Mouse (Mus musculus): ENCODE measurements around the gene Ankrd45. TPM values are rescaled to one million over a fixed set of nuclear protein-coding genes. Genes with fewer than 3 reads are reported as not detected.
"Not testable (repeated sequence)": the region's sequence is repeated elsewhere in the genome, so short reads cannot be mapped to it uniquely, and the experiment has no call there.

The Ankrd45 gene
- polyA plus RNA-seq, 1 experiment from 2014 or later: 24.4 TPM

GRCm38 (mm10) chr1:161143216-161143615 is 725 bp downstream of the Ankrd45 start:
- WGBS: 84% methylated on average over 7 of the region's 7 CpGs
- no peak overlapping the region for H3K27ac ChIP-seq (replicated peaks)
- peak overlapping the region; percentile 87 for H3K4me2 ChIP-seq
- H3K9ac ChIP-seq (replicated peaks): no peak overlapping the region
- no peaks in the 10 kb centered on the region for H3K9me3 ChIP-seq (replicated peaks)
- H3K27me3 ChIP-seq (replicated peaks): no peaks in the 10 kb centered on the region
- H3K4me3 ChIP-seq (replicated peaks): peak overlapping the region; percentile 56
- peaks cover 7% of the 10 kb centered on the region; the same call in 1 of the 2 replicates for H3K4me1 ChIP-seq
- no peak for ATAC-seq (ENCODE audit: low FRiP score)
- no peaks in the 10 kb centered on the region for H3K36me3 ChIP-seq

DNA sequence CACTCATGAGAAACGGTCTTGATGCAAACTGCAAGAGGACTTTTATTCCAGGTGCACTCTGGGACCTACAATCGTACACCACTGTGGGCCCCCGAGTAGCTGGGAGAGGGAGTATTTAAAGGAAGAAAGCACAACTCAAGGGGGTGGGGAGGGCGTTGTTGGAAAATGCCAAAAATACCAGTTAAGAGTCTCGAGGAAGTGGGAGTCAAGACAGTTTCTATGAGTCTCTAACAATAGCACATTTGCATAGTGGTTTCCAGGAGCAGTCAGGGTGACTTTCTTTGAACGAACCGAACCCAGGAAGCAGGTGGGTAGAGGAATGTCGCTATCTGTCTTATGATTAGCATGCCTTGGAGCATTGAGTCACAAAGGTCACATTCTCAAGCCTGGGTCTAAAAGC is 3.1 kb downstream of the Ankrd45 start:
- not testable (repeated sequence) for H3K27me3 ChIP-seq (replicated peaks); H3K27ac ChIP-seq (replicated peaks); H3K9ac ChIP-seq (replicated peaks); H3K4me1 ChIP-seq; H3K4me2 ChIP-seq; H3K9me3 ChIP-seq (replicated peaks); H3K36me3 ChIP-seq; H3K4me3 ChIP-seq (replicated peaks); ATAC-seq (ENCODE audit: low FRiP score)
- 88% methylated on average over 8 of the region's 8 CpGs for WGBS

DNA sequence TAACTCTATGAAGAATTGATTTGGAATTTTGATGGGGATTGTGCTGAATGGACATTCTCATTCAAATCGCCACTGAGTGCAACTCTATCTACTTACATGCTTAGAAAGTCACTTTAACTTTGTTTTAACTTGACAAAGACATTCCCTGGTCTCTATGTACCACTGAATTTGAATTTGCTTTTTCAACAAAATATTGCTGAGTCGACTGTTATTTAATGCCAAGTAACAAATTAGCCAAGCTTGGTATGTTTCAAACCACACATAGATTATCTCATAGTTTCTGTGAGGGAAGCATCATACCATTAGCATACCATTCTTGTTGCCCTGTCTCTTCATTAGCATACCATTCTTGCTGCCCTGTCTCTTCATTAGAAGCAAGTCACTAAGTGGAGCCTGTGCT is 5.4 kb downstream of the Ankrd45 start:
- H3K27me3 ChIP-seq (replicated peaks): no peaks in the 10 kb centered on the region
- H3K9ac ChIP-seq (replicated peaks): no peak overlapping the region
- WGBS: 81% methylated on average over 2 of the region's 2 CpGs
- H3K4me3 ChIP-seq (replicated peaks): no peak overlapping the region
- H3K9me3 ChIP-seq (replicated peaks): no peaks in the 10 kb centered on the region
- H3K27ac ChIP-seq (replicated peaks): no peak overlapping the region
- H3K4me2 ChIP-seq: no peak overlapping the region
- ATAC-seq (ENCODE audit: low FRiP score): no peak
- peaks cover under 1% of the 10 kb centered on the region; the same call in 1 of the 2 replicates for H3K4me1 ChIP-seq
- H3K36me3 ChIP-seq: no peaks in the 10 kb centered on the region

- no peak overlapping the region for H3K27ac ChIP-seq (replicated peaks)
- no peaks in the 10 kb centered on the region for H3K27me3 ChIP-seq (replicated peaks)
- 75% methylated on average over 6 of the region's 6 CpGs for WGBS
- no peak for ATAC-seq (ENCODE audit: low FRiP score)
- H3K9ac ChIP-seq (replicated peaks): no peak overlapping the region
- H3K4me2 ChIP-seq: no peak overlapping the region
- no peak overlapping the region for H3K4me3 ChIP-seq (replicated peaks)
- H3K36me3 ChIP-seq: no peaks in the 10 kb centered on the region
- no peaks in the 10 kb centered on the region for H3K9me3 ChIP-seq (replicated peaks)
- H3K4me1 ChIP-seq: no peaks in the 10 kb centered on the region
These were observed 8.6 kb downstream of the Ankrd45 start for GRCm38 (mm10) chr1:161151098-161151497.

- Histone ChIP-seq H3K4me2 (no peak overlapping the region), H3K36me3 (no peaks in the 10 kb centered on the region), H3K27ac (replicated peaks) (no peak overlapping the region), H3K27me3 (replicated peaks) (no peaks in the 10 kb centered on the region), H3K4me3 (replicated peaks) (no peak overlapping the region), H3K4me1 (no peaks in the 10 kb centered on the region), H3K9me3 (replicated peaks) (no peaks in the 10 kb centered on the region), H3K9ac (replicated peaks) (no peak overlapping the region)
- ATAC-seq (ENCODE audit: low FRiP score): no peak
- WGBS: 90% methylated on average over 10 of the region's 10 CpGs
These were observed 14.1 kb downstream of the Ankrd45 start for GRCm38 (mm10) chr1:161156546-161156945.

GRCm38 (mm10) chr1:161159214-161159613 is 16.7 kb downstream of the Ankrd45 start, which contains the start of gene Tex50:
Tex50 (minus strand) TSS chr1:161159314.
- ATAC-seq (ENCODE audit: low FRiP score): no peak
- Histone ChIP-seq H3K9ac (replicated peaks) (no peak within 1 kb of the TSS), H3K4me1 (no peaks in the 10 kb centered on the region), H3K4me2 (no peak within 1 kb of the TSS), H3K27me3 (replicated peaks) (no peaks in the 10 kb centered on the region), H3K27ac (replicated peaks) (no peak within 1 kb of the TSS), H3K9me3 (replicated peaks) (no peaks in the 10 kb centered on the region), H3K36me3 (peaks cover 4% of the 10 kb centered on the region; the same call in 1 of the 2 replicates), H3K4me3 (replicated peaks) (no peak within 1 kb of the TSS)
- WGBS: 89% methylated on average over 3 of the region's 3 CpGs

GRCm38 (mm10) chr1:161160266-161160665 is 17.8 kb downstream of the Ankrd45 start:
- 70% methylated on average over 4 of the region's 4 CpGs for WGBS

GRCm38 (mm10) chr1:161170651-161171050 is 28.2 kb downstream of the Ankrd45 start:
- ATAC-seq (ENCODE audit: low FRiP score): peak; percentile 95

More at GRCm38 (mm10) chr1:161160266-161160665, 17.8 kb downstream of the Ankrd45 start:
- H3K4me1 ChIP-seq: no peaks in the 10 kb centered on the region
- no peak overlapping the region for H3K9ac ChIP-seq (replicated peaks)
- H3K27ac ChIP-seq (replicated peaks): no peak overlapping the region
- no peaks in the 10 kb centered on the region for H3K27me3 ChIP-seq (replicated peaks)
- no peaks in the 10 kb centered on the region for H3K9me3 ChIP-seq (replicated peaks)
- peaks cover 4% of the 10 kb centered on the region; the same call in 1 of the 2 replicates for H3K36me3 ChIP-seq
- no peak overlapping the region for H3K4me2 ChIP-seq
- ATAC-seq (ENCODE audit: low FRiP score): no peak
- no peak overlapping the region for H3K4me3 ChIP-seq (replicated peaks)

GRCm38 (mm10) chr1:161180674-161181073 is 38.2 kb downstream of the Ankrd45 start:
- no peak for ATAC-seq (ENCODE audit: low FRiP score)
- no peak overlapping the region for H3K4me3 ChIP-seq (replicated peaks)
- no peak overlapping the region for H3K4me2 ChIP-seq
- H3K4me1 ChIP-seq: no peaks in the 10 kb centered on the region
- no peak overlapping the region for H3K9ac ChIP-seq (replicated peaks)
- no peaks in the 10 kb centered on the region for H3K36me3 ChIP-seq
- H3K27me3 ChIP-seq (replicated peaks): no peaks in the 10 kb centered on the region
- no peak overlapping the region for H3K27ac ChIP-seq (replicated peaks)
- H3K9me3 ChIP-seq (replicated peaks): no peaks in the 10 kb centered on the region
- WGBS: 56% methylated on average over 8 of the region's 8 CpGs

More at GRCm38 (mm10) chr1:161170651-161171050, 28.2 kb downstream of the Ankrd45 start:
- no peaks in the 10 kb centered on the region for H3K9me3 ChIP-seq (replicated peaks)
- H3K27ac ChIP-seq (replicated peaks): no peak overlapping the region
- H3K4me3 ChIP-seq (replicated peaks): peak overlapping the region; percentile 58
- H3K36me3 ChIP-seq: no peaks in the 10 kb centered on the region
- peaks cover 27% of the 10 kb centered on the region for H3K27me3 ChIP-seq (replicated peaks)
- peaks cover 5% of the 10 kb centered on the region for H3K4me1 ChIP-seq
- H3K9ac ChIP-seq (replicated peaks): peak overlapping the region; percentile 66
- WGBS: 2% methylated on average over 40 of the region's 40 CpGs
- peak overlapping the region; percentile 90 for H3K4me2 ChIP-seq

- no peak overlapping the region for H3K27ac ChIP-seq (replicated peaks)
- no peaks in the 10 kb centered on the region for H3K4me1 ChIP-seq
- H3K4me2 ChIP-seq: no peak overlapping the region
- H3K9me3 ChIP-seq (replicated peaks): no peaks in the 10 kb centered on the region
- 87% methylated on average over 9 of the region's 9 CpGs for WGBS
- H3K4me3 ChIP-seq (replicated peaks): no peak overlapping the region
- H3K9ac ChIP-seq (replicated peaks): no peak overlapping the region
- no peaks in the 10 kb centered on the region for H3K36me3 ChIP-seq
- ATAC-seq (ENCODE audit: low FRiP score): no peak
- H3K27me3 ChIP-seq (replicated peaks): no peaks in the 10 kb centered on the region
These were observed 39.9 kb downstream of the Ankrd45 start for GRCm38 (mm10) chr1:161182386-161182785.

DNA sequence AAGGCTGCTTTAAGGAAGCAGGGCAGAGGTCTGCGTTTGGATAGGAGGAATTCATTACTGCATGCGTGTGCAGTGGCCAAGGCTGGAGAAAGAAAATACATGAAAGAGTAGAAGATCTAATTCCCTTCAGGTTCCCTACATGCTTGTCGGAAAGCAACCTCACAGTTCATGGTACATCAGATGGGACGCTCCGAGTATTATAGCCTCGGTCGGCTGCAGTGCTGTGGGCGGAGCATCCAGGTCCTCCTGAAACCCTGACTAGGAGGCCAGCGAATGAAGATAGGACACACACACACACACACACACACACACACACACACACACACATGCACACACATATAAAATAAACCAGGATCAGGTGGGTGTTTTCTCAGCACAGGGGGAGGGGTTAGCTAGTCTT is 41.2 kb downstream of the Ankrd45 start:
- Histone ChIP-seq H3K9me3 (replicated peaks) (no peaks in the 10 kb centered on the region), H3K9ac (replicated peaks) (no peak overlapping the region), H3K27ac (replicated peaks) (no peak overlapping the region), H3K36me3 (no peaks in the 10 kb centered on the region), H3K4me3 (replicated peaks) (no peak overlapping the region), H3K27me3 (replicated peaks) (no peaks in the 10 kb centered on the region), H3K4me2 (no peak overlapping the region), H3K4me1 (no peaks in the 10 kb centered on the region)
- no peak for ATAC-seq (ENCODE audit: low FRiP score)
- 79% methylated on average over 9 of the region's 9 CpGs for WGBS

- H3K4me1 ChIP-seq: no peaks in the 10 kb centered on the region
- no peak for ATAC-seq (ENCODE audit: low FRiP score)
- H3K4me2 ChIP-seq: no peak overlapping the region
- 82% methylated on average over 3 of the region's 3 CpGs for WGBS
- no peaks in the 10 kb centered on the region for H3K36me3 ChIP-seq
- H3K9me3 ChIP-seq (replicated peaks): no peaks in the 10 kb centered on the region
- H3K4me3 ChIP-seq (replicated peaks): no peak overlapping the region
- no peak overlapping the region for H3K27ac ChIP-seq (replicated peaks)
- H3K27me3 ChIP-seq (replicated peaks): no peaks in the 10 kb centered on the region
- H3K9ac ChIP-seq (replicated peaks): no peak overlapping the region
These were observed 42.9 kb downstream of the Ankrd45 start for GRCm38 (mm10) chr1:161185431-161185830.
